Mouse (Mus musculus): Measurements from ENCODE around the gene Ap1g1. TPM values are rescaled to one million over a fixed set of nuclear protein-coding genes. Genes with fewer than 3 reads are reported as not detected.

Gene Ap1g1
- polyA plus RNA-seq (2015; fragmentation: Nextera tagmentation; extraction: Ambion mirVana): 16.7 and 18.4 TPM in 2 replicates

GRCm38 (mm10) chr8:109778280-109778977 lies at the start of gene Ap1g1:
Gene Ap1g1, plus strand, starts transcription at chr8:109778554.

GRCm38 (mm10) chr8:109737237-109738048 lies 40.9 kb upstream of the Ap1g1 start, which contains the start of gene Atxn1l:
Gene Atxn1l, minus strand, starts transcription at chr8:109737739.

GRCm38 (mm10) chr8:109868003-109868679 lies 89.8 kb downstream of the Ap1g1 start, which contains the start of gene Phlpp2:
Gene Phlpp2, plus strand, starts transcription at chr8:109868542.

Other genes with a start within 250 kb of the Ap1g1 start
- 7.0 and 7.3 TPM in 2 replicates for gene Dhx38, start 212.7 kb upstream of the Ap1g1 start, polyA plus RNA-seq (2015; fragmentation: Nextera tagmentation; extraction: Ambion mirVana)
- 17.7 and 17.8 TPM in 2 replicates for gene Txnl4b, start 212.7 kb upstream of the Ap1g1 start, polyA plus RNA-seq (2015; fragmentation: Nextera tagmentation; extraction: Ambion mirVana)
- gene Hp, start 199.4 kb upstream of the Ap1g1 start, polyA plus RNA-seq (2015; fragmentation: Nextera tagmentation; extraction: Ambion mirVana): 3.9 and 48.4 TPM in 2 replicates
- gene Dhodh, start 169.9 kb upstream of the Ap1g1 start, polyA plus RNA-seq (2015; fragmentation: Nextera tagmentation; extraction: Ambion mirVana): 19.8 and 22.7 TPM in 2 replicates
- 0.04 and 0.15 TPM in 2 replicates for gene Pkd1l3, start 164.0 kb upstream of the Ap1g1 start, polyA plus RNA-seq (2015; fragmentation: Nextera tagmentation; extraction: Ambion mirVana)
- 54.9 and 58.1 TPM in 2 replicates for gene Ist1, start 85.3 kb upstream of the Ap1g1 start, polyA plus RNA-seq (2015; fragmentation: Nextera tagmentation; extraction: Ambion mirVana)
- gene Zfp821, start 73.0 kb upstream of the Ap1g1 start, polyA plus RNA-seq (2015; fragmentation: Nextera tagmentation; extraction: Ambion mirVana): 8.3 and 9.0 TPM in 2 replicates
- gene Atxn1l, start 40.8 kb upstream of the Ap1g1 start, polyA plus RNA-seq (2015; fragmentation: Nextera tagmentation; extraction: Ambion mirVana): 3.2 and 3.3 TPM in 2 replicates
- gene Phlpp2, start 90.0 kb downstream of the Ap1g1 start, polyA plus RNA-seq (2015; fragmentation: Nextera tagmentation; extraction: Ambion mirVana): 0.82 and 1.2 TPM in 2 replicates
- gene Marveld3, start 183.6 kb downstream of the Ap1g1 start, polyA plus RNA-seq (2015; fragmentation: Nextera tagmentation; extraction: Ambion mirVana): 0.24 and 0.32 TPM in 2 replicates
- gene Tat, start 211.9 kb downstream of the Ap1g1 start, polyA plus RNA-seq (2015; fragmentation: Nextera tagmentation; extraction: Ambion mirVana): 0.07 TPM in 1 of 2 replicates, not detected in the other

Measured in skeletal muscle tissue, postnatal 0 days (tissue).